Mouse (Mus musculus): Measurements from ENCODE around the gene H2-K1.

H2-K1 gene

DNA sequence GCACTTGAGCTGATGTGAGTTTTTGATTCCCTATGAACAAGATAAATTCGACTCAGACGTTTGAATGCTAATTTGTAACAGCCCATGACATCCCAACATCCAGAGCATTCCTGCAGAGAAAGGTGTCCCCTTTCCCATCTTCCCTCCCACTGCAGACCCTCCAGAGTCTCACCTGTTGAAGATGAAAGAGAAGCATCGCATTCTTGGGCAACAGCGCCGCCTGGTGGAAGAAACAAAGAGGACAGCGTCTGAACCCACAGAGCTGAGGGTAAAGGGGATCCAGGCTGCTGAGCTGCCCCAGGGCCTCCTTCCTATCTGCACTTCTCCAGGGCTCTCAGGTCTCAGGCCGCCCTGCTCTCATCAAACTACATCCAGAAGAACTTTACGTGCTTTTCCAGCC is 18.0 kb downstream of the H2-K1 start:
- peak in 1 of 2 experiments; percentile 45 for DNase-seq (ENCODE audit: low spot score in 2 of 2)

DNA sequence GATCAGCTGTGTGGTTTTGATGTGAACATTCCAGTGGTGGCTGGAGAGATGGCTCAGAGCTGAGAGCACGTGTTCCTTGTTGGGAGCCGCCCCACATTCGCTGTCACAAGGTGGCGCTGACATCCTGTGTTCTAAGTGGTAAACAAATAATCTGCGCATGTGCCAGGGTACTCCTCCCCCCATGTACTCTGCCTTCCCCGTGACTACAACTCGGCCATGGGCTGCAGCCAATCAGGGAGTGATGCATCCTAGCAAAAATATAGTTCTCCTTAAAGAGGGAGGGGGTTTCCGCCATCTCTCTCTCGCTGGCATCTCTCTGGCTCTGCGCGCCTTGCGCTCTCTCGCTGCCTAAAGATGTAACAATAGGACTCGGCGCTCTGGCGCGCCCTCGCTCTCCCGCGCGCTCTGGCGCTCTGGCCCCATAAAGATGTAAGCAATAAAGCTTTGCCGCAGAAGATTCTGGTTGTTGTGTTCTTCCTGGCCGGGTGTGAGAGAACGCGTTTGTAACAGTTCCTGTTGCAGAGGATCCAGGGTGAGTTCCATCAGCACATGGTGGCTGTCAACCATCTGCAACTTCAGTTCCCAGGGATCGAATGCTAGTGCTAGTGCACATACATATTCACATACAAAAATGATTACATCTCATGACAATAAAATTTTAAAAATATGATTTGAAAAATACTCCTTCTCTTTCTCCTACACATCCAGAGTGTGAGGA is 18.8 kb downstream of the H2-K1 start:
- DNase-seq (ENCODE audit: low spot score in 2 of 2) = peak; percentile 46 to 82

DNA sequence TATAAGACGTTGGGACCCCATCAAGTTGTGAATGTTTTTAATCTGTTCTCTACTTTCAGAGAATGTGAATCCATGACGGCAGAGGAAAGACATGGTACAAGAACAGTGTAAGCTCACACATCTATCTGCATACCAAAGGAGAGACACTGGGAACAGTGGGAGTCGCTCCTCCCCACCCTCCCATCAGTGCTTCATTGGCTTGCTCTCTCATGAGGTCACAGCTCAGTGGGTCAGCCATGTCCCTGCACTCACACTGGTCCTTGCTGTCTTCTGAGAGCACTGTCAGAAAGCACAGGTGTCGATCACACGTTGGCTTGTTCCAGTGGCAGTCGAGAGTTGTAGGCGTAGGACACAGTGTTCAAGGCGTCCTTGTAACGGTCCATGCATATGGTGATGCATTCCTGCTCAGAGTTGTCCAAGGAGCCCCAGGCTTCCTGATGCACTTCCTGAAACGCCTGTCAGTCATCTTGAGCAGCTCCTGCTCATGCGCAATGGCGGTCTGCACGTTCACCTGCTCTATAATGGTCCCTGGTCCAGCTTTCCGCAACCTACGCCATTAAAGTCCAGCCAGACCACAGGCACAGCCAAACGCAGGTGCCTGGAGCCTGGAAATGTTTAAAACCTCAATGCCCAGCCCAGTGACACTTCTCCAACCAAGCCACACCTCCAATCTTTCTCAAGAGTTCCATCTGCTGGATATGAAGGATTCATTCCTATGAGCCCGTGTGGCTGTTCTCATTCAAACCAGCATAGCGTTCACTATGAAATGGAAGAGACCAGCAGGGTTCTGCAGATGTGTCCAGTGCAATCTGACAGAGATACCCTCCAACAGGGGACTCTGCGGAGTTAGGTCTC is 19.7 kb downstream of the H2-K1 start:
- DNase-seq (ENCODE audit: low spot score in 2 of 2) = no peak

DNA sequence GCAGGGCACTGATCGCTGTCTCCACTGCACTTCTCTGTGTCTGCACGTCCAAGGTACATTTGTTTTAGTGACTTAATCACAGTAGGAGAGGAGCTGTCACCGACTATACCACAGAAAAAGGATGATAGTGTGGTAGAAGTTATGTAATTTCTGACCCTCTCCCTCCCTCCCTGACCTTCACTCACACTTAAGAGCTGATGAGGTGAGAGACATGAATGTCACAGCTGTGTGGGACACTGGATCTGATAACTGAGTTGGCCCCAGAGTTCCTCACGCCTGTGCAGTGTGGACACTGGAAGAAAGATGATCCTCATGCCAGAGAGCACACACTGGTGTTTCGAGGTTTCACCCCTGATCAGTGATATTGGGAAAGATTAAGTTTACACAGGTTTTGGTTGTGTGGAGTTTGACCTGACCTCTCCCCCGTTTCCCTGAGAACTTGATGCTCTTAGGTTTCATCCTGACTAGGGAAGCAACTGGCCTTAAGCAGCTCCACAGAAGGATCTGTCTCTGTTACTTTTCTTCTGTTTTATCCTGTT is 20.6 kb downstream of the H2-K1 start:
- DNase-seq (ENCODE audit: low spot score in 2 of 2) = no peak

DNA sequence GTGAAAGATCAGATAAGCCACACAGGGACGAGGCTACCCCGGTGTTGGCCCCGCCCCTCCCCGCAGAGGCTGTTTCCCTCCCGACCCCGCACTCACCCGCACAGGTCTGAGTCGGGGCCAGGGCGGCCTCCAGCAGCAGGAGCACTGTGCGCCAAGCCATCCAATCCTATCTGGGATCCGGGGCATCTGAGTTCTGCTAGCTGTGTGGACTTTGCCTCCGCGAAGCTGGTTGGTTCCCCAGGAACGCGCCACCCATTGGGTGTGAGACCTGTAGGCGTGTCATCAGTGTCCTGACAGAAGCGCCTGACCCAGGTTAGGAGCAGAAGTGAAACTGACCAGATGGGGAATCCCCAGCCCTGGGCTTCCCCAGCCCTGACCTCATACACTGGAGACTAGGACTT is 21.5 kb downstream of the H2-K1 start:
- DNase-seq (ENCODE audit: low spot score in 2 of 2) = peak; percentile 67 to 80

DNA sequence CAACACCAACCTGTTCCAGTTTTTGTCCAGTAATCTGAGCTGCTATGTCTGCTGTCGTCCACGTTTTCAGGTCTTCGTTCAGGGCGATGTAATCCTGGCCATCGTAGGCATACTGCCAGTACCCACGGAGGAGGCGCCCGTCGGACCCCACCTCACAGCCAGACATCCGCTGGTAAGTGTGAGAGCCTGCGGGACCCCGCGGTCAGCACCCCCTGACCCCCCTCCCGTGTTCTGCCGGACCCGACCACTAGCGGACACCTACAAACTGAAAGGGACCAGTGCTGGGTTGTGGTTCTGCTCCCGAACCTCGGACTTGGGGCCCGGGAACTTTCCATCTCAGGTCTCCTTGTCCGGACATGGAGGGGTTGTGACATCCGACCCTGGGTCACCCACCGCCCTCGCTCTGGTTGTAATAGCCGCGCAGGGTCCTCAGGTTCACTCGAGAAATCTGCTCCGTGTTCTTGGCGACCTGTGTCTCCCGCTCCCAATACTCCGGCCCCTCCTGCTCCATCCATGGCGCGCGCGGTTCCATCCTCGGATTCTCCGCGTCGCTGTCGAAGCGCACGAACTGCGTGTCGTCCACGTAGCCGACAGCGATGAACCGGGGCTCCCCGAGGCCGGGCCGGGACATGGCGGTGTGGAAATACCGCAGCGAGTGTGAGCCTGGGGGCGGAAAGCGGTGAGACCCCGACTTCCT is 22.1 kb downstream of the H2-K1 start:
- no peak for DNase-seq (ENCODE audit: low spot score in 2 of 2)

DNA sequence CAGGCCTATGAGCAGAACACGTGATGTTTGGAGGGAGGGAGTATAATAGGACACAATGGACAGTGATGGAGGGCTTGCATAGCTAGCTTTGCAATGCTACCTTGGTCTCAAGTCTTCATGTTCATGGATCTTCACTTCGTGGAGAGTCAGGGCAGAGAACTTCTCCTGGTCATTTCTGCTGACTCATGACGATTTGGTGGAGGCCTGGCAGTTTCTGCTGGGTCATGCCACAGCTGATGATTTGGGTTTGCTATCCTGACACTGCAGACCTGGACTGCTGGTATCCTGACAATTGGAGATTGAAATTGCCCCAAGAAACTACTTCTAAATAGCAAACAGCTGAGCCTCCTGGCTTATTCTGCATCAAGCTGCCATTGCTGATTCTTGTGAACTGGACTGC is 26.6 kb downstream of the H2-K1 start:
- DNase-seq (ENCODE audit: low spot score in 2 of 2) = no peak

DNA sequence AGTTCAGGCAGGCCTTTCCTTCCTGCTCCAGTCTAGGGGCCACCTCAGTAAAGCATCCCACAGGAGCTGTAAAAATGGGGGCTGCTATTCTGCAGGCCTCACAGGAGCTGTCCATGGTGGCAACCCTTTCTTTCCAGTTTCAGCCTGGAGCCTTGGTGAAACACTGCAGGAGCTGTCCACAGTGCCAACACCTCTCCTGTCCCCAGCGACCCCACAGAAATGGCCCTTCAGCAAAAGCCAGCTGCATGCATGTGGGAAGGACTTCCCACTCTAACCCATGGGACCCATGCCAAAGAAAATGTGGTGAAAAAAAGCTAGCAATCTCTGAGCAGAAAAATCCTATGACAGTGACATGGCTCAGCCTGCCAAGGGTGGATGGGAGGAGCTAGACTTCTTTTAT is 27.5 kb downstream of the H2-K1 start:
- DNase-seq (ENCODE audit: low spot score in 2 of 2) = no peak

DNA sequence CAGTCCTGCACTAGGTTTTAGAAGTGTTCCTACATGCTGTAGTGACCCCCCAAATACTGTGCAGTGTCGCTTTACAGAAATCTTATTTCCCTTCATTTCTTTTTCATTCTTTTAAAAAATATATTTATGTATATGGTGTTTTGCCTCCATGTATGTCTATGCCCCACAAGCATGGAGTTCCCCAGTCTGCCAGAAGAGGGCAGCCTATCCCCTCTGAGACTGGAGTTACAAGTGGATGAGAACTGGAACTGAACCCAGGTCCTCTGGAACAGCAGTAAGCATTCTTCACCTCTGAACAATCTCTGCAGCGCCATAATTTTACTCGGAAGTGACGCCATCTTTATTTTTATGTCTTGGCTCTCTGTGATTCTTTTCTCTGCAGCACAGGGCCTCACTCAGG is 30.8 kb downstream of the H2-K1 start:
- DNase-seq (ENCODE audit: low spot score in 2 of 2) = no peak

DNA sequence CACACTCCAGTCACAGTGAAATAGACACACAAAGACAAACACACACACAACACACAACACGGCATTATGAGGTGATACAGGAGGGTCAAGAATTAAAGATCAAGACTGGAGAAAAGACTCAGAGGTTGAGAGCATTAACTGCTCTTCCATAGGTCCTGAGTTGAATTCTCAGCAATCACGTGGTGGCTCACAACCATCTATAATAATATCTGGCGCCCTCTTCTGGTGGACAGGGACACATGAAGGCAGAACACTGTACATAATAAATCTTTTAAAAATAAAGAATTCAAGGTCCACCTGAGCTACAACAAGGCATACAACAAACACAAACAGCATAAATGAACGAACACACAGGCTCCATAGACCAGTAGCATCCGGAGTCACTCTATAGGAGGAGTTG is 31.2 kb downstream of the H2-K1 start:
- no peak for DNase-seq (ENCODE audit: low spot score in 2 of 2)

DNA sequence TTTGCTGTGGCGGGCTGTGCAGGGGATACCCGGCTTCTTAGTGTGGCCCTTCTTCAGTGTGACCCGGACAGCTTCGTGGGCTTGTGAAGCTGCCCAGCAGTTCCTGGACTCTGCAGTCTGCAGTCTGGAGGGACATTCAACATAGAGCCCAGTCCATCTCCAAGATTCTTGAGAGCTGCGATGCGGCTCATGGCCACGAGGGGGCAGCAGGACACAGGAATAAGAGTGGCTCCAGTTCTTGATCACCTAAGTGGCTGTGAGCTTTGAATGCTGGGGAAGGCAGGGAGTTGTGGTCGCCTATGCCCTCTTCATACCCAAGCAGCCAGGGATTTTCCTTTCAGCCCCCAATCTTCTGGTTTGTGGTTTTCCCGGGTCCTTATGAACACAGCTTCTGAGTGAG is 31.7 kb downstream of the H2-K1 start:
- peak; percentile 55 to 72 for DNase-seq (ENCODE audit: low spot score in 2 of 2)

DNA sequence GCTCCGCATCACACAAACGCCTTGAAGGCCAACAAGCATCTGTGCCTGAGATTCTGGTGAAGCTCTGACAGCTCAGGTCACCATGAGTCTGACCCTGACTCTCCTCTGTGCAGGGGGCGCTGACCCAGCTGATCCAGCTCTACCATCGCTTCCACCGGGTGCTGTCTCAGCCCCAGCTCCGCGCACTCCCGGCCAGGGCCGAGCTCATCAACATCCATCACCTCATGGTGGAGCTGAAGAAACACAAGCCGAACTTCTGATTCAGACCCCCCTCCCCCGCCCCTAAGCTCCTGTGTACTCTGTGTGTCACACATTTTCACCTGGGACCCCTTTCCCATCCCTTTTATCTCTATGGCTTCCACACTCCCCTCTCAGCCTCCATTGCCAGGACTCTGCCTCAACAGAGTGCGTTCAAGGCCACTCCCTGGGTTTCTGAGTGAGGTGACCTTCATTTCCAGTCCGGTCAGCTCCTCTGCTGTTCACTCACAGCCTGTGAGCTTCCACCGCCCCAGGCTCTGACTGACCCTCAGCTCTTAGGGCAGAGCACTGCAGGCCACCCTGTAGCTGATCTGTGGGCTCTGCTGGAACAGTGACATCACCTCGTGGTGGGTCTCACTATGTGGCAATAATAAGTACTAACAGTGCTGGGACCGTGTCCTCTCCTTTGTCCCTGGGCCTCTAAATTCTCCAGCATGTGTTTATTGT is 34.1 kb downstream of the H2-K1 start:
- DNase-seq (ENCODE audit: low spot score in 2 of 2) = no peak

DNA sequence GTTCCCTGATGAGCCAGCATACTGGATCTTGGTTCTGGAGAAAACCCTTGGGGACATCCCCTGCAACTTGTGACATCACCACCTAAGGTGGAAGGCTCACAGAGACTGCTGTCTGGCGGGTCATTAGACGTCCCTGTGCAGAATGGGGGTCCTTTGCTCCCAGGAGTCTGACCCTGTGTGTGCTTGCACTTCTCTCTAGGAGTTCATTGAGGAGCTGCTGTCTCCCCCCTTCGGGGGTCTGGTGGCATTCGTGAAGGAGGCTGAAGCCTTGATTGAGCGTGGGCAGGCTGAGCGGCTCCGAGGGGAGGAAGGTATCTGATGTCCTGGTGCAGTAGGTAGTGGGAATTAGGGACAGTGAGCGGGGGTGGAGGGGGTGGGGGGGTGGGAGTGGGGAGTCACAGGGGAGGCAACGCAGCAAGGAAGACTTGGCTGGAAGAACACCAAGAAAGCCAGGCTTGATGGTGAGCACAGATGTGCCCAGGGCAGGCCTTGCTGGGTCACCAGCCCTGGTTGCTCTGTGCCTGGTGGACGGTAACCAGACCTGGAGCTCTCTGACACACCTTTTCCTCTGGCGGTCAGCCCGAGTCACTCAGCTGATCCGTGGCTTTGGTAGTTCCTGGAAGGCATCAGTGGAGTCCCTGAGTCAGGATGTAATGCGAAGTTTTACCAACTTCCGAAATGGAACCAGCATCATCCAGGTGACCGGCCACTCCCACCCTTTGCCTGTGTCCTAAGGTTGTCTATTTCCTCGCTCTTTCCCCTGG is 34.9 kb downstream of the H2-K1 start:
- DNase-seq (ENCODE audit: low spot score in 2 of 2) = no peak

DNA sequence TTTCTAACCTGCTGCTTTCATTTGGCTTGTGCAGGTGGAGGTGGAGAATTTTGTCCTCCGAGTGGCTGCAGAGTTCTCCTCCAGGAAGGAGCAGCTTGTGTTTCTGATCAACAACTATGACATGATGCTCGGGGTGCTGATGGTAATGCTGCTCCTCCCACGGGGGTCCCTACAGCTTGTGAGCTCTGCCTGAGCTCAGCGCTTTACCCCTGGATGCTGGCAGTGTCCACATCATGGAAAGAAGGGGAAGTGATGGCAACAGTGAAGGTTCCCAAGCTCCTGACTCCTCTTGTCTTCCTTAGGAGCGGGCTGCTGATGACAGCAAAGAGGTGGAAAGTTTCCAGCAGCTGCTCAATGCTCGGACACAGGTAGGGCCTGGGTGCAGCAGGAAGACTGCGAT is 37.3 kb downstream of the H2-K1 start:
- DNase-seq (ENCODE audit: low spot score in 2 of 2) = no peak

DNA sequence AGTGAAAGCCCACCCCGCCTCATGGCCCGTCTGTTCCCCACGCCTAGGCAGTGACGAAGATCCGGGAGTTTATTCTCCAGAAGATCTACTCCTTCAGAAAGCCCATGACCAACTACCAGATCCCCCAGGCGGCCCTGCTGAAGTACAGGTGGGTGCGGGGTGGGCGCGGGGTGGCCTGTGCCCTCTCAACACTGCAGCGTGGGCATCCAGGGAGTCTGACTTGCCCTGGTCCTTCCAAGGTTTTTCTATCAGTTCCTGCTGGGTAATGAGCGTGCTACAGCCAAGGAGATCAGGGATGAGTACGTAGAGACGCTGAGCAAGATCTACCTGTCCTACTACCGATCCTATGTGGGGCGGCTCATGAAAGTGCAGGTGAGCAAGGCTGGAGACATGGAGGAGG is 40.2 kb downstream of the H2-K1 start:
- no peak for DNase-seq (ENCODE audit: low spot score in 2 of 2)

DNA sequence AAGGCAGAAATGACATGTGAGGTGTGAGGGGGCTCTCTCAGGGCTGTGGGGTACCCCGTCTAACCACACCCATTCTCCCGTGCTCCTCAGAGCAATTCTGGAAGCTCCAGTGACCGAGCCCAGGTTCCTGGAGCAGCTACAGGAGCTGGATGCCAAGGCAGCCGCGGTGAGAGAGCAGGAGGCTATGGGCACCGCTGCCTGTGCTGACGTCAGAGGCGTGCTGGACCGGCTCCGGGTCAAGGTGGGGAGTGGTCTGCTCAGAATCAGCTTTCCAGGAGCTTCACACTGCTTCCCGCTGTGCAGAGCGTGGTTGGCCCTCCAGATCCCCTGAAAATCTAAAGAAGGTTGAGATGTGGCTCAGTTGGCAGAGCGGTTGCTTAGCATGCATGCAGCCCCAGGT is 41.0 kb downstream of the H2-K1 start:
- no peak for DNase-seq (ENCODE audit: low spot score in 2 of 2)

DNA sequence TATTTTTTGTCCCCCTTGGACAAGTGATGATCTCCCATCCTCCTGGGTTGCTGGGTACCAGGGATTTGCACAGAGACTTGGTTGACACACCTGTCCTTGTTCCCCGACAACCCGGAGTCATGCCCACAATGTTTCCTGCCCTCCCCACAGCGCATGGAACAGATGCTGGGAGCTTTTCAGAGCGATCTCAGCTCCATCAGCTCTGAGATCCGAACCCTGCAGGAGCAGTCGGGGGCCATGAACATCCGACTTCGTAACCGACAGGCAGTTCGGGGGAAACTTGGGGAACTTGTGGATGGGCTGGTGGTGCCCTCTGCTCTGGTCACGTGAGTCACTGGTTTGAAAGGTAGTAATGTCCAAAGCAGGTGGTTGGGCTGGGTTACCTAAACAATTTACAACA is 41.7 kb downstream of the H2-K1 start:
- DNase-seq (ENCODE audit: low spot score in 2 of 2) = no peak

DNA sequence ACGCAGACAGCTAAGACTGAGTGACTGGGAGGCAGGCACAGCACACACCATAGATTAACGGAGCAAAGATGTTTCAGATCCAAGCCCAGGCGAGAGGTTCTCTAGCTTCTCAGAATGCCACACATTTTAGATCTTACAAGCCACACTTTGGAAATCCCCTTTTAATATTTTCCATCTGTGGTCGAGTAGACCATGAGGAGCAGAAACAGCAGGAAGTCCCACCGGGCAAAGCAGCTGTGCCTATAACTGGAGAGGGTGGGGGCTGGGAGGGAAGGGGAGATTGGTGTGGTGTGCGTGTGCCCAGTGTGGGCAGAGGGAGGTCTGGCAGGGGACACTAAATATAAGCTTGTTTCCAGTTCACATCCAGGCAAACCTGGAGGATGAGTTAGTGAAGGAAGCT is 42.7 kb downstream of the H2-K1 start:
- no peak for DNase-seq (ENCODE audit: low spot score in 2 of 2)

DNA sequence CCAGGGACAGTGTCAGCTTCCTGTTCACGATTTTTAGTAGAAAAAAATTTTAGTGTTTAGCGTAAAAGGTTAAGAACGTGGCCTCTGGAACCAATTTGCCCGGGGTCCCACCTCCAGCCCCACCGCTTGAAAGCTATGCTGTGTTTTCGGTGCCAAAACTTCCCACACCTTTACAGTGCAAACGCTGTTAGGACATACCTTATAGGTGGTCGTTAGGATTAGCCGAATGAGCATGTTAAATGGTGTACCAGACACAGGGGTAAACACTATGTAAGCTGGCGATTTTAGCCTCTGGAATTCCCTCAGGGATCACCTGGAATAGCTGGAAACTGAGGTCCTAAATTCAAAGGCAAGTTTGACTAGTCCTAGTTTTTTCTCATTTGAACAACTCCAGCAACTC is 43.8 kb downstream of the H2-K1 start:
- DNase-seq (ENCODE audit: low spot score in 2 of 2) = no peak

DNA sequence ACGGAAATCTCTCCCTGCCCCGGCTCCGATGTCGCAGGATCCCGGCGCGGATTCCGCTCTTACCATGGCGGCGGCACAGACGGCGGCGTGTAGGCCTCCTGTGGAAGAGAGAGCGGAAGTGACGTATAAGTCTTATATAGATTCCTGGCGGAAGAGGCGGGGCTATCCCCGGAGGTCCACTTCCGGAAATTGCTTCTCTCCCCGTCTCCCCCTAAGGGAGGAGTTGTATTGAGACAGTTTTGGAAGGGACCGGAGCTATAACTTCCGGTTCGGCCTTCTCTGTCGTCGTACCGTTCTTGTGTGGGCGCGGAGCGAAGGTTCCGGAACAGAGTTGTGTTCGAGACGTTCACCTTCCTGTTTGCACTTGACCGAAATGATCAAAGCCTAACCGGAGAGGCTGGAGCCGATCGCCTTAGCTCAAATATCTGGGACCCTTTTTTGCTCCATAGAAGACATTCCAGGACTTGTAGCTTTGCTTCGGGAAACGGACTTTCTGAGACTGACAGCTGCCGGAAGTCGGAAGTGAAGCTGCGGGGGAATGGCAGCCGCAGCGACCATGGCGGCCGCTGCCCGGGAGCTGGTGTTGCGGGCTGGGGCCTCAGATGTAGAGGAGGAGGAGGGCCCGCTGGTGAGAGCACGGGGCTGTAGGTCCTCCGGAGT is 44.5 kb downstream of the H2-K1 start, which contains the start of the genes Vps52 and Rps18:
TSS of gene Vps52 (plus strand) at position 258 of the 660 bp plus-strand sequence.
TSS of gene Rps18 (minus strand) at position 447 of the 660 bp plus-strand sequence.
- DNase-seq (ENCODE audit: low spot score in 2 of 2) = peak; percentile 90 to 93

All from urinary bladder, adult 18-20 months (tissue).